Comparison of ENCODE assay signal across 16 mouse cellular contexts in genomic region chr19:44432084-44432483, GRCm38 (mm10).
"Had no signal": no experiment of that assay in that cellular context is flagged by ENCODE, and none has a peak within 500 bp of the region (broad histone marks: within the 10 kb centered on the region; RNA-seq: fewer than 3 reads in every experiment).

No protein-coding gene starts in this region.

- H3K4me3 ChIP-seq: left cerebral cortex, adult 2 months; liver, embryonic 13.5 days; lung, embryonic 15.5 days; midbrain, embryonic 12.5 days; midbrain, embryonic 15.5 days; neural tube, embryonic 12.5 days; neural tube, embryonic 15.5 days had no signal

- DNase-seq: layer of hippocampus, postnatal 36 days; liver, embryonic 13.5 days; lung, postnatal 14 days; right cerebral cortex, adult 18-20 months; right cerebral cortex, postnatal 14 days; right cerebral cortex, postnatal 4 days; thymus, adult 2 months; thymus, postnatal 36 days had no signal

- H3K36me3 ChIP-seq: liver, embryonic 13.5 days; lung, embryonic 15.5 days; midbrain, embryonic 12.5 days; midbrain, embryonic 15.5 days; neural tube, embryonic 12.5 days; neural tube, embryonic 15.5 days had no signal

- H3K27me3 ChIP-seq: lung, embryonic 15.5 days; midbrain, embryonic 12.5 days; midbrain, embryonic 15.5 days; neural tube, embryonic 12.5 days; neural tube, embryonic 15.5 days had no signal

- H3K27ac ChIP-seq: kidney, postnatal 0 days; left cerebral cortex, adult 2 months; liver, embryonic 13.5 days; lung, embryonic 15.5 days; midbrain, embryonic 12.5 days; midbrain, embryonic 15.5 days; neural tube, embryonic 12.5 days; neural tube, embryonic 15.5 days; stomach, postnatal 0 days had no signal

- H3K4me1 ChIP-seq: liver, embryonic 13.5 days; lung, embryonic 15.5 days; midbrain, embryonic 12.5 days; midbrain, embryonic 15.5 days; neural tube, embryonic 12.5 days; neural tube, embryonic 15.5 days had no signal
